Mouse (Mus musculus): Measurements from ENCODE around the gene Olfr70. TPM values are rescaled to one million over a fixed set of nuclear protein-coding genes. Genes with fewer than 3 reads are reported as not detected.

Gene Olfr70
- total RNA-seq, 2 experiments from 2014 or later, result not detected

DNA sequence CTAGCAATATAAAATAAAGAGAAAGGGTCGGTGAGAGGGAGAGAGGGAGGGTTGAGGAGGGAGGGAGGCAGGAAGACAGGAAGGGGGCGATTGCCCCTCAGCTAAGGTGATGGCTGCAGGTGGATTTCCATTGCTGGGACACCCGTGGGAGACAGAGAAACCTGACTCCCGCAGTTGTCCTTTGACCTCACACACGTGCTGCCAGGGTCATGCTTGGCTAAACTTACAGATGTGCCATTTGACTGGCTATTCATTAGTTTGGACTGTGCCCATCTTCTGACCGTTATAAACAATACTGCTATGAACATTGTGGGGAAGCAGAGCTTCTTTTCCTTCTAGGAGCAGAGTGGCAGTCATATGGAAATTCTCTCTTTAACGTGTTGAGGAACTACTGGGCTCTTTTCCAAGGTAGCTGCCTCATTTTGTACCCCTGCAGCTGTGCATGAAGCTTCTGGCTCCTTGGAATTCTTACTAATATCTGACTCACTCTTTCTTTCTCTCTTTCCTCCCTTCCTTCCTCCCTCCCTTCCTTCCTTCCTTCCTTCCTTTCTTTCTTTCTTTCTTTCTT, 13.1 kb upstream of the Olfr70 start:
- intact Hi-C loops (cut with DNase I), result loop anchor here (10.0 kb wide), 1 partner anchor 279 kb away; no protein-coding TSS in a partner anchor
- no peak for DNase-seq

DNA sequence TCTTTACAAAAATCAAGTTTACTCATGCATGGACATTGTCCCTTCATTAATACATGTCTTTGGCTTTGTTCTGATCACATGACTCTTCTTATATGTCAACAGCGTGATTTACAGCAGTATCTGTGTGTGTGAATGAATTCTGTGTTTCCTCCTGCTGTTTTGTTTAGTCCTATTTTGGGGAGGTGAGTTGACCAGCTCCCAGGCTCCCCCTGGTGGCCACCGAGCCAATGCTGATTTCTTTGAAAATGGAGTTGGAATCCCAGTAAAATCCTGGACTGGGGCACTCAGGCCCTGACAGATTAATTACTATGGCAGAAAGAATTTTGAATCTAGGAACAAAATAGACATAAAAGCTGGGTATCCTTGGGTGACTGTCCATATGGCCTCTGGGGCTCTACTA, 11.2 kb upstream of the Olfr70 start:
- intact Hi-C loops (cut with DNase I), result loop anchor here (1.0 to 10.0 kb wide), 3 partner anchors 39 to 277 kb away; no protein-coding TSS in a partner anchor
- peak; percentile 81 to 82 for DNase-seq

- DNase-seq, result no peak
- intact Hi-C loops (cut with DNase I), result loop anchor here (2.0 to 10.0 kb wide), 2 partner anchors 37 to 275 kb away; no protein-coding TSS in a partner anchor
These were observed 9.3 kb upstream of the Olfr70 start, which contains the start of gene Olfr71 for GRCm38 (mm10) chr4:43709869-43710268. TSS of gene Olfr71 (minus strand) at chr4:43710255.

DNA sequence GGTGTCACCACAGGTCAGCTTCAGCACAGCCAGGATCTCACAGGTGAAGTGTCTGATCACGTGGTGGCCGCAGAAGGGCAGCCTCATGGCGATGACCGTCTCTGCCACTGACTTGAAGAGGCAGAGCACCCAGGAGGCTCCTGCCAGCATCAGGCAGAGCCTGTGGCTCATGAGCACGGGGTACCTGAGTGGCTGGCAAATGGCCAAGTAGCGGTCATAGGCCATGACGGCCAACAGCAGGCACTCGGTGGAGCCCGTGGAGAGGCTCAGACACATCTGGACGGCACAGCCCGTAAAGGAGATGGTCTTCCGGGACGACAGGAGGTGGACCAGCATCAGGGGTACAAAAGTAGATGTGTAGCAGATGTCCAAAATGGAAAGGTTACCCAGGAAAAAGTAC, 5.4 kb upstream of the Olfr70 start:
- intact Hi-C loops (cut with DNase I), result no loop called here
- no peak for DNase-seq

DNA sequence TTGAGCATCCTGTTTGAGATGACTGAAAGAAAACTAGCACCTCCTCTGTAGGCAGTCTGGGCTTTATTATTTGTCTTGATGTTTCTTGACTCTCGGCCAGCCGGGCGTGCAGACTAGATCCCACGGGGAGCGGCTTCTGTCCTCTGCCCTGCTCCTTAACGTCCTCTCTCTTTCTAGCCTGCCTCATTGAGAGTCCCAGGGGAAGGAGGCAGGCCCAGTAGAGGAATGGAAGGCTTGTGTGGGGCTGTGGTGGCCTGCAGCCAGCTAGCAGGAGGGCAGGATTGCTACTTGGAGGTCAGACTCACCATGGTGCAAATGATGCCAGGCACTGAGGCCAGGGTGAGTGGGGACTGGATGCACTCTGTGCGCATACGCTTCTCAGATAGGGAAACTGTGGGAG, 3.2 kb upstream of the Olfr70 start:
- intact Hi-C loops (cut with DNase I), result no loop called here
- DNase-seq, result no peak

DNA sequence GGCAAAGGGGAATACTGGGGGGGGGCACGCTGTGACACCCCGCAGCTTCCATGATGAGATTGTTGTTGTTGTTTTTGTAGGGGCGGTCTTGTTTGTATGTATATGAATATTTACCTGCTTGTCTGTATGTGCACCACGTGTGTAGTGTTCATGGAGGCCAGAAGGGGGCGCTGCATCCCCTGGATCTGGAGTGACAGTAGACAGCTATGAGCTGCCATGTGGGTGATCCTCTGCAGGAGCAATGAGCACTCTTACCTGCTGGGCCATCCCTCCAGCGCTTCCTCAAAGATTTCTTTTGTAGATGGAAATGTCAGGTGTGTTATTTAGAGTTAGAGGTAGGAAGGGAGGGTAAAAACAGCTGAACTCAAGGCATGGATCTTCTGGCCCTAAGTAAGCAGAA, 2.8 kb upstream of the Olfr70 start:
- intact Hi-C loops (cut with DNase I), result no loop called here
- no peak for DNase-seq

DNA sequence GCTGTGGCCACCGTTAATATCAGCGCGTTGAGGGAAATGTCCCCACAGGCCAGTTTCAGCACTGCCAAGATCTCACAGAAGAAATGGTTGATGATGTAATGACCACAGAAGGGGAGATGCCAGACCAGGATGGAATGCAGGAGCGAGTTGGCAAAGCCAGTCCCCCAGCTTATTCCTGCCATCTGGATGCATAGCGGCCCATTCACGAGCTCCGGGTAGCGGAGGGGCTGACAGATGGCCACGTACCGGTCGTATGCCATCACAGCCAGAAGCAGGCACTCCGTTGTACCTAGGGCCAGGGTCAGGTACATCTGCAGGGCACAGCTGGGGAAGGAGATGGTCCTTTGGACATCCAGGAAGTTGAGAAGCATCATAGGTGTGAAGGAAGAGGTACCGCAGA, 4.0 kb downstream of the Olfr70 start:
- DNase-seq, result no peak
- intact Hi-C loops (cut with DNase I), result no loop called here

DNA sequence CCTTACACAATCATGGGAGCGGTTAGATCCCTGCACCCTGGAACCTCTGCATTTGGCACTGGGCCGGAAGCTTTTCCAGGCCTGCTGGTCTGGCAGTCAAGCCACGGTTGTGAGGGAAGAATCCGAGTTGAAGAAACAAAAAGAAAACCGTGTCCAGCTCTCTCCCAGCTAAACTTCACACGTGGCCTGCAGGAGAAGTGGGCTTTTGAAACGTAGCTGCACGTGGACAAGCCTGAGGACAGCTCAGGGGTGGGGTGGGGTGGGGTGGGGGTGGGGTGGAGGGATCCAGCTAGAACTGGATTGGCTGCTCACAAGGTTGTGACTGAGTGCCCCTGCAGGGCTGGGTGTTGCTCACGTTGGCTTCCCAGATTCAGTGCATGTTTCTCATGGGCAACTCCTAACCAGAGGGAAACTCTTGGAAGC, 5.3 kb downstream of the Olfr70 start:
- DNase-seq, result peak; percentile 43 to 60
- intact Hi-C loops (cut with DNase I), result no loop called here

DNA sequence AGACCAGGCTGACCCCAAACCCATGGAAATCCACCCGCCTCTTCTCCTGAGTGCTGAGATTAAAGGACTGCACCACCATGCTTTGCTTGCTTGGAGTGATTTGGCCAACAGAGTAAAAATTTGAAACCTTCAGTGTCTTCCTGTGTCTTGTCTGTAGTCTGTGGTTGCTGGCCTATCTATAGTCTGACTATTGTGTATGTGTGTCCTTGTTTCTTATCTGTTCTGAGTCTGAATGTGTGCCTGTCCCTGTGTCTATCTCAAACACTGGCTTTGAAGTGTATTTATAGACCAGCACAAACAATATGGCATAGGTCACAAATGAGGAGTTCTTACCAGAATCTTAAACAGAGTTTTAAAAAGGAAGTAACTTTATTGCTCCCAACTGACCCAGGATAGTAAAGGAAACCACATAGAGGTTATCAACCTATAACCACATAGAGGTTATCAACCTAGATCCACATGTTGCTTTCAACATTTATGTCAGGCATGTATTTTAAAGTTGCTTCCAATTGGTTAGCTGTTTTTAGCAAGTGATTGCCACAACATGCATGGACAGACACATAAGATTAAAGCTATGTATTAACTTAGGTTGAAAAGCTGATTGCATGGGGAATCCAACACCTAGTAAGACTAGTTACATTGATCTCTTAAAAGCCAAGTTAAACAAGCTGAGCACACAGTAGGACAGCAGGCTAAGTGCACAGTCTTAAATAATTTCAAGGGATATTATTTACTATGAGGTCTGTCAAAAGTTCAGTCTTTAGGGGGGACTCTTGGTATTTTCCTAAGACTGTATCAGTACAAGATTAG, 6.0 kb downstream of the Olfr70 start:
- intact Hi-C loops (cut with DNase I), result no loop called here
- no peak for DNase-seq

DNA sequence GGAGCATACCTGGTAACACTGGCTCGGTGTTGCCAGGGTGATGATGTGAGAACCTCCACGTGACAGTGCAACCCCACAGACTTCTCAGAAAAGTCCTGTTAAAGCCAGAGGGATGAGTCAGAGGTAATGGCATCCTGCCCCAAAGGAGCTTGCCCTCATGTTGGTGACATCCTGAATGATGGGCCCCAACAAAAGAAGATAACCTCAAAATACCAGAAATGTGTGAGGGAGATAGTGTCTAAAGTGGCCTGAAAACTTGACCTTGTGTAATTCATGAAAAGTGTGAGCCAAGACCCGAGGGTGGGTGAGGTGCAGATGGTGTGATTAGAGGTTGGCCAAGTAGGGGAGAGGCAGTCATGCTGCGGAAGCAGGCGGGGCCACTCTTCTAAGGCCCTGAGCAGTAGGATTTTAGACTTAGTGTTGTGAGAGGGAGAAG, 6.8 kb downstream of the Olfr70 start:
- intact Hi-C loops (cut with DNase I), result no loop called here

DNA sequence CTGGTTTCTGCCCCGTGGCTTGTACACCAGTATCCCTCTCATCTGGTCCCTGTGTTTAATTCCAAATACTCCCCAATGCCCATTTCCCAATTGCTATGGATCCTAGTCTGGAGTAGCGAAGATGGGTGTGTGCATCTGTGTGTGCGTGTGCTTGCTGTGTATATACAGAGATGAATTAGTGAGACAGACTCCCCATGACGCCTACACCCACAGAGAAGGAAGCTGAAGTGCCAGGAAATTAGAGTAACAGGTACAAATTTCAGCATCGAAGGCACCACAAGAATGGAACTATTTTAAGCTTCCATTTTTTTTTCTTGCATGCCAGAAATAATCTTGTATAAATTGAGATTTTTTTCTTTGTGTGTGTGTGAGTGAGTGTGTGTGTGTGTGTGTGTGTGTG, 9.6 kb downstream of the Olfr70 start:
- intact Hi-C loops (cut with DNase I), result no loop called here
- no peak for DNase-seq

More for the DNA sequence above, 6.8 kb downstream of the Olfr70 start:
- no peak for DNase-seq

GRCm38 (mm10) chr4:43690021-43690420, 10.6 kb downstream of the Olfr70 start:
- DNase-seq, result no peak
- intact Hi-C loops (cut with DNase I), result no loop called here

GRCm38 (mm10) chr4:43679416-43680043, 21.1 kb downstream of the Olfr70 start:
- intact Hi-C loops (cut with DNase I), result no loop called here
- peak; percentile 43 to 64 for DNase-seq

- DNase-seq, result no peak
- intact Hi-C loops (cut with DNase I), result no loop called here
These were observed 22.1 kb downstream of the Olfr70 start for GRCm38 (mm10) chr4:43678541-43678940.

- DNase-seq, result no peak
- intact Hi-C loops (cut with DNase I), result no loop called here
These were observed 25.0 kb downstream of the Olfr70 start for GRCm38 (mm10) chr4:43675608-43676007.

DNA sequence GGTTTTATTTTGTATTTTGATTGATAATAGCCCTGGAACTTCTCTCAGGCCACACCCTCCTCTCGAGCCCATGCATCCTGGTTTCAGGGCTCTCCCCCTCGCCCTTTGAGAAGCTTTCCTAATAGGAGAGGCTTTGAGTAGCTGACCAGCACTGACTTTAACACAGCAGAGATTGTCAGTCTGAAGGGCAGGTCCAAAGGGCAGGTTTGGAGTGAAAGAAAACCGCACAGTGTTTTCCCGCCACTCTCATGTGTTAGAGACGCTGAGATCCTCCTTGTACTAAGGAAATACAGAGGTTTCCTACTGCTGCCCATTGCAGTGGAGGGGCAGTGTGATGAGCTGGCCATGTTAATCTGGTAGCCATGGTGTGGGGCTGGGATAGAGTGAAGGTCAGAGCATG, 25.6 kb downstream of the Olfr70 start:
- intact Hi-C loops (cut with DNase I), result no loop called here

GRCm38 (mm10) chr4:43673703-43674102, 26.9 kb downstream of the Olfr70 start:
- intact Hi-C loops (cut with DNase I), result loop anchor here (2.0 kb wide), 1 partner anchor 37 kb away; the partner anchor contains the start of gene Olfr71
- DNase-seq, result no peak

More for the DNA sequence above, 25.6 kb downstream of the Olfr70 start:
- no peak for DNase-seq

DNA sequence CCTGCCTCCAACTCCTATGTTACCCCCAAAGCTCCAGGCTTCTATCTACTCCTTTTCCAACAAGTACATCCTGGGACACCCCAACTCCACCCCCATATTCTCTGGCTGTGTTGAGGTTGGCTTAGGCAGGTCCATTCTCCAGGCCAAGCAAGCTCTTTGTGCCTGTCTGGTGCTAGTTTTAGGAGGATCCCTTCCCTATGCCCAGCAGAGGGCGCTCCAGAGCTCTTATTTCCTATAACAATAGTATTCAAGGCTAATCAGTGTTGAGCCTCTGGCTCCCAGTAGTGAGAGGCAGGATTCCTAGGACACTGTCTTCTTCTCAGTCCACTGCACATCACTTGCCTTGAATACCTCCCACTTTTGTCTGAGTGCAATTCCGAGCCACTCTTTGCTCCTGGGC, 28.5 kb downstream of the Olfr70 start:
- DNase-seq, result peak; percentile 86
- intact Hi-C loops (cut with DNase I), result loop anchor here (2.0 kb wide), 1 partner anchor 39 kb away; the partner anchor contains the start of gene Olfr71

GRCm38 (mm10) chr4:43669428-43669794, 31.2 kb downstream of the Olfr70 start:
- intact Hi-C loops (cut with DNase I), result no loop called here
- peak; percentile 66 to 75 for DNase-seq

GRCm38 (mm10) chr4:43668782-43669427, 31.7 kb downstream of the Olfr70 start, which contains the start of the genes Tmem8b and Fam221b:
TSS of gene Tmem8b (plus strand) at chr4:43668971.
TSS of gene Fam221b (minus strand) at chr4:43669145.
- intact Hi-C loops (cut with DNase I), result no loop called here
- peak; percentile 83 to 86 for DNase-seq
